Mouse (Mus musculus) heart, embryonic 14.5 days (tissue): Measurements from ENCODE around the gene Fam19a1. TPM values are rescaled to one million over a fixed set of nuclear protein-coding genes. Genes with fewer than 3 reads are reported as not detected.

Source experiments
- ATAC-seq: fragments of 200-750 bp; cut with Nextera tagmentation; 2 replicates; pipeline ENCODE4 v1.8.0; 2017; ENCODE audit warnings: low read depth, moderate TSS enrichment; ENCODE audit not compliant: insufficient number of reproducible peaks, insufficient read depth, low FRiP score
- H3K27ac ChIP-seq, 2 experiments: fragments of 200-500 bp in 1 of 2; fragments of 300-500 bp in 1 of 2; sonication (generic) in 1 of 2; replicated peaks in 1 of 2; 2 replicates each; pipeline ENCODE4 v1.5.1; 2012 to 2014; ENCODE audit warnings: low read depth in 2 of 2, low read length in 2 of 2, control low read depth in 1 of 2, mild to moderate bottlenecking in 1 of 2, mixed read lengths in 1 of 2; ENCODE audit not compliant: control insufficient read depth in 1 of 2, insufficient read depth in 1 of 2
- H3K27me3 ChIP-seq: fragments of 300-500 bp; sonication (generic); 2 replicates; pipeline ENCODE4 v1.6.1; 2014; ENCODE audit warnings: mild to moderate bottlenecking, low read length, control low read depth; ENCODE audit not compliant: control insufficient read depth, insufficient read depth
- H3K36me3 ChIP-seq: fragments of 300-500 bp; sonication (generic); 2 replicates; pipeline ENCODE4 v1.6.1; 2014; ENCODE audit warnings: mild to moderate bottlenecking, control low read depth, low read length, mixed read lengths; ENCODE audit not compliant: control insufficient read depth, insufficient read depth
- H3K4me1 ChIP-seq, 2 experiments: fragments of 200-500 bp in 1 of 2; fragments of 300-500 bp in 1 of 2; sonication (generic) in 1 of 2; 2 replicates each; pipeline ENCODE4 v1.6.1; 2012 to 2014; ENCODE audit warnings: low read length in 2 of 2, control low read depth in 1 of 2, mixed read lengths in 1 of 2; ENCODE audit not compliant: control insufficient read depth in 2 of 2, insufficient read depth in 2 of 2
- H3K4me2 ChIP-seq: fragments of 300-500 bp; sonication (generic); 2 replicates; pipeline ENCODE4 v1.6.1; 2014; ENCODE audit warnings: mild to moderate bottlenecking, low read length
- H3K4me3 ChIP-seq, 2 experiments: fragments of 200-500 bp in 1 of 2; fragments of 300-500 bp in 1 of 2; sonication (generic) in 1 of 2; 2 replicates each; pipeline ENCODE4 v1.5.1; 2012 to 2014; ENCODE audit warnings: low read length in 2 of 2, mild to moderate bottlenecking in 2 of 2, control low read depth in 1 of 2, low read depth in 1 of 2, moderate library complexity in 1 of 2; ENCODE audit not compliant: control insufficient read depth in 1 of 2, insufficient read depth in 1 of 2
- H3K9ac ChIP-seq: fragments of 300-500 bp; sonication (generic); 2 replicates; pipeline ENCODE4 v1.6.1; 2014; ENCODE audit warnings: mild to moderate bottlenecking, low read length
- H3K9me3 ChIP-seq: fragments of 300-500 bp; sonication (generic); 2 replicates; pipeline ENCODE4 v1.6.1; 2016; ENCODE audit warnings: low read length, control low read depth; ENCODE audit not compliant: control insufficient read depth
- WGBS: fragments of 180-500 bp; shearing (Covaris S2); extraction: QIAGEN DNeasy Blood & Tissue Kit; methylation state at CpG from one replicate; pipeline ENCODE4 v1.1.7; 2014; 5-methylcytosine and 5-hydroxymethylcytosine counted together
- polyA plus RNA-seq: library from polyadenylated mRNA; unstranded; fragments of >200 nt; fragmentation: Nextera tagmentation; extraction: Ambion mirVana; gene quantifications from 2 replicates; pipeline ENCODE4 v1.2.1, GENCODE M21; 2014

The Fam19a1 gene
- polyA plus RNA-seq = 0.11 and 0.38 TPM in 2 replicates

DNA sequence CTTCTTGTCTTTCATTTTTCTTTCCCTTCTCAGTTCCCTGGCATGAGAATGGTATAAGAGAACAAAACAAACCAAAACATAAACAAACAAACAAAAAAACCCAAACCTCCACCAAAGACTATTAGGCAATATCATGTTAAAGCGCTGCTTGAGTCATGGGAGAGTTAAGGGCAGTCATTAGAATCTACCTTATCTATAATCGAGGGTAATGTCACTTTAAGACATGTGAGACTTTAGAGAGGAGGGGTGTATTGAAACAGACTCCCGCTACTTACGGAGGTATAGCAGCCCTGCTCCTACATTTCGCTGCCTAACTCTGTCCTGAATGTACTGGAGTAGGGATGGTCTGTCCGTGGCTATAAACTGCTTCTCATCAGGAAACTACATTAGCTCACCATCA lies at the start of gene Fam19a1:
Fam19a1 (plus strand) TSS at position 301 of the 400 bp plus-strand sequence.
- ATAC-seq = no peak
- no peak within 1 kb of the TSS for H3K4me3 ChIP-seq
- H3K9ac ChIP-seq = no peak within 1 kb of the TSS
- H3K27ac ChIP-seq = no peak within 1 kb of the TSS
- no peaks in the 10 kb centered on the region for H3K4me1 ChIP-seq
- 0 out of 2 replicates have a peak, but pooled peaks cover 3% of the 10 kb centered on the region for H3K27me3 ChIP-seq
- H3K36me3 ChIP-seq = no peaks in the 10 kb centered on the region
- peak within 1 kb of the TSS; percentile 19; the same call in 1 of the 2 replicates for H3K4me2 ChIP-seq
- WGBS = 42% methylated on average over 6 of the region's 6 CpGs
- no peaks in the 10 kb centered on the region for H3K9me3 ChIP-seq

DNA sequence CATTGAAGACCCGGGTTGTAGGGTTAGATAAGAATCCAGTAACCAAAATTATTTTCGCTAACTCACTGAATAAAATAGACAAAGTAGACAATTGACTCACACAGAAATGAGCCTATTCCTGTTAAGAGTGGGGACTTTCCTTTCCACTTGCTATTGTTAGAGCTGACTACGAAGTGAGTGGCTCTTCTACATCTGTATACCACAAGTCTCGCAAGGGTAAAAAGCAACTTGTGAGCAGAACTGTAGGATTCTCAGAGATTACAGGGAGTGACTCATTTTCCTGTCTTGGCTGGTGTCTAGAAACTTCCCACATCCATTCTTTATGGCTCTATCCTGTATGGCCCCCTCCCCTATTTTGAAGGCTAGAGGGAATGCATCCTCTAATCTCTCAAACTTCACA lies 41.9 kb upstream of the Fam19a1 start:
- no peaks in the 10 kb centered on the region for H3K36me3 ChIP-seq
- H3K27ac ChIP-seq = no peak overlapping the region
- no peak overlapping the region for H3K9ac ChIP-seq
- ATAC-seq = no peak
- no peak overlapping the region for H3K4me2 ChIP-seq
- H3K9me3 ChIP-seq = no peaks in the 10 kb centered on the region
- H3K4me1 ChIP-seq = no peaks in the 10 kb centered on the region
- 68% methylated on average over 4 of the region's 4 CpGs for WGBS
- H3K4me3 ChIP-seq = no peak overlapping the region
- H3K27me3 ChIP-seq = no peaks in the 10 kb centered on the region

DNA sequence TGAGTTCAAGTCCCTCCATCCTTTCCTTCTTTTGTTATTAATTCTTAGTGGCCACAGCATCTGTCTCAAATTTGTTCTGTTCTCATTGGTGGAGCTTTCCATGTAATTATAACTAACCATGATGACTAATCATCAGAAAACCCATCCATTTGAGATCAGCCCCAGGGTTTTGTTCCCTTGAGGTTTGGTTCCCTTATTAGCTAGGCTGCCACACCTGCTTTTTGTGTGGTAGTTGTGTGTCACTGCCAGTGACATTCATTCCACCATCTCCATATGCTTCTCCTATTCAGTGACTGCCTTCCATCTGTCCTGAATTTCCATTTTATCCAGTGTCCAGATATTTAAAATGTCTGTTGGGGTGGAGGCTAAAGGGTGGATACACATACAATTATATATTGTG lies 41.4 kb upstream of the Fam19a1 start:
- Histone ChIP-seq H3K4me3 (no peak overlapping the region), H3K9ac (no peak overlapping the region), H3K27ac (no peak overlapping the region), H3K4me1 (no peaks in the 10 kb centered on the region), H3K4me2 (no peak overlapping the region), H3K9me3 (no peaks in the 10 kb centered on the region), H3K27me3 (no peaks in the 10 kb centered on the region), H3K36me3 (no peaks in the 10 kb centered on the region)
- no peak for ATAC-seq

DNA sequence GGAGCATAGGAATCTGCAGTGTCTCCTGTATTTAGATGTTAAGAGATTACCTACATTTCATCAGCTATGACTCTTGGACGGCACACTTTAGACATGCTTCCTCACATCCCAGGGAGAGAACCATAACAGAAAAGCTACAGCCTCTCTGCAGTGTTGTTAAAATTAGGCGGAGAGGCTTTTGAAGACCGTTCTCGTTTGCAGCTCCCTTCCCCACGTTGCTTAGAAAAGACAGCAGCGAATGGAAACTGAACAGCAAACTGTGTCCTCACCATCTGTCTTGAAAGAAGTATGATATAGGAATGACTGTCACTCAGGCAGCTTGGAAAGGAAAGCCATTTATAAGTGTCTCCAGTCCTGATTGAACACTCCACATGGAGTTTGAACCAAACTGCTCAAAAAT lies 23.0 kb upstream of the Fam19a1 start:
- WGBS = 73% methylated on average over 6 of the region's 6 CpGs
- H3K4me2 ChIP-seq = no peak overlapping the region
- H3K4me1 ChIP-seq = no peaks in the 10 kb centered on the region
- H3K27ac ChIP-seq = no peak overlapping the region
- H3K4me3 ChIP-seq = no peak overlapping the region
- no peaks in the 10 kb centered on the region for H3K9me3 ChIP-seq
- H3K36me3 ChIP-seq = no peaks in the 10 kb centered on the region
- H3K27me3 ChIP-seq = no peaks in the 10 kb centered on the region
- H3K9ac ChIP-seq = no peak overlapping the region
- ATAC-seq = no peak

DNA sequence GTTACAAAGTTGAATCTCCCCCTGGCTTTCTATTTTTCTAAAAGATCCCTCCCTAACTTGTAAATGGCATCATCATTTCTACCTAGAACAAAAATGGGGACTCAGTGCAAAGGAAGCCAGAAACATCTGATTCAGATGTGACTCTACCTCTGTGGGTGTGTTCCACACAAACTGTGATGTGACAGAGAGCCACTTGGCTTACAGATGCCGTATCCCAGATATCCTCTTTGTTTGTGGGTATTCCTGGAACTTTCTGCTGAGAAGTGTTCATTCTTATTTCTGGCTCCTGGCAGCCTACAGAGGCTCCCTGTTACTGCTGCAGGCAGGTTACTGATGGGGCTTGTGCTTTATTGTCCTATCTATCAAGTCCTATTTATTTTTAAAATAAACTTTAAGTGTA lies 19.2 kb upstream of the Fam19a1 start:
- Histone ChIP-seq H3K9me3 (no peaks in the 10 kb centered on the region), H3K36me3 (no peaks in the 10 kb centered on the region), H3K27me3 (no peaks in the 10 kb centered on the region), H3K4me3 (no peak overlapping the region), H3K4me1 (no peaks in the 10 kb centered on the region), H3K9ac (no peak overlapping the region), H3K4me2 (no peak overlapping the region), H3K27ac (no peak overlapping the region)
- WGBS = 59% methylated on average over 1 of the region's 1 CpGs
- no peak for ATAC-seq

DNA sequence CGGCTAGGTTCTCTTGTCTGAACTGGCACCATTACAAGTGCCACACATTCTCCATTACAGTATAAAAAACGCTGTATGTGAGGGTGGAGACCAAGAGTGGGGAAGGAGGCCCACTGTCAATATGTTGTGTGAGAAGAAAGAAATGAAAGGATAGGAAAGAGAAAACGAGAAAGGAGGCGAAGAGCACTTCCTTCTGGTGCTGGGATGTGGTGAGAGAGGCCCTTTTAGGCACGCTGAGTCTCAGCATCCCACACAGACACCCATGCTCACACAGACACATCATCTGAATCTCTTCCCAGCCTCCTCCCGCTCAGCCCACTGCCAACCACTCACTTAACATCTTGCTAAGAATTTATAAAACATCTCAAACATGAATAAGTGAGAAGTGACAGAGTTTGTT lies 14.7 kb upstream of the Fam19a1 start:
- Histone ChIP-seq H3K27ac (no peak overlapping the region), H3K4me3 (no peak overlapping the region), H3K27me3 (no peaks in the 10 kb centered on the region), H3K4me2 (no peak overlapping the region), H3K9me3 (no peaks in the 10 kb centered on the region), H3K36me3 (no peaks in the 10 kb centered on the region), H3K4me1 (no peaks in the 10 kb centered on the region), H3K9ac (no peak overlapping the region)
- ATAC-seq = no peak
- WGBS = 73% methylated on average over 6 of the region's 6 CpGs

DNA sequence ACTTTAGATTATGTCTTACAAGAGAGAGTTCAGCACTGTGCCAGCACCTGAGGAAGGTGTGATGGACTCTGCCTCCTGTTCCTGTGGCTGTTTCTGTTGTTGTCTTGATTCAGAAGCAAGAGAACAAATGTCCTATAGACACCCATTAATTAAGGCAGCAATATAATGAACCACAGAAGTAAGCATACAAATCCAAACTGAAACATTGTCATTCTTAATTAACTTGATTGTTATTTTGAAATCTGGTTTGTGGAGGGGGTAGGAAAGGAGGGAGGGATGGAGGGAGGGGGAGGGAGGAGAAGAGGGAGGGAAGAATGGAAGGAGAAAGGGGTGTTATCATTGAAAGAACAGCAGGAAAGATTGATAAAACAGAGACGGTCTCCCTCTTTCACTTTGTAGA lies 1.3 kb upstream of the Fam19a1 start:
- no peak overlapping the region for H3K4me3 ChIP-seq
- ATAC-seq = no peak
- no peaks in the 10 kb centered on the region for H3K9me3 ChIP-seq
- H3K9ac ChIP-seq = no peak overlapping the region
- no peak overlapping the region for H3K4me2 ChIP-seq
- WGBS = 27% methylated on average over 1 of the region's 1 CpGs
- no peaks in the 10 kb centered on the region for H3K4me1 ChIP-seq
- no peak overlapping the region for H3K27ac ChIP-seq
- H3K27me3 ChIP-seq = 0 out of 2 replicates have a peak, but pooled peaks cover 3% of the 10 kb centered on the region
- H3K36me3 ChIP-seq = no peaks in the 10 kb centered on the region

DNA sequence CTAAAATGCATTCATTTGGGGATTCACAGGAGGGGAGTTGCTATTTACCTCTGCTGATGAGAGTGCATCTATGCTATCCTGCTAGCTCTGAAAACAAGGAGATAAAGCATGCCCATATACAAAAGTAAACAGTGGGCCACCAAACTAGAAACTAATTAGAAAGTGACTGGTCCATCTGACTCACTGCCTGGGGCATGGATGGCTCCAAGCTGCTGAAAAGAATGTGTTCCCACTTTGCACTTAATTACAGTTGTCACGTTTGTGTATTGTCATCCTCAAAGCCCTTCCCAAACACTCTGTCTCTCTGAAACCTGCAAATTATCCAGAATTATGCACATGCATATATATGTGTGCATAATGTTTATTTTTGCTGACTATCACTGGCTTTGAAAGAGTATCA lies 1.2 kb downstream of the Fam19a1 start:
- Histone ChIP-seq H3K4me3 (no peak overlapping the region), H3K9me3 (no peaks in the 10 kb centered on the region), H3K9ac (no peak overlapping the region), H3K36me3 (no peaks in the 10 kb centered on the region), H3K27me3 (0 out of 2 replicates have a peak, but pooled peaks cover 3% of the 10 kb centered on the region), H3K4me1 (no peaks in the 10 kb centered on the region), H3K27ac (no peak overlapping the region), H3K4me2 (no peak overlapping the region)
- no peak for ATAC-seq
- 19% methylated on average over 1 of the region's 1 CpGs for WGBS
